Mouse (Mus musculus): ENCODE measurements around the gene Atg4d. TPM values are rescaled to one million over a fixed set of nuclear protein-coding genes. Genes with fewer than 3 reads are reported as not detected.

Atg4d gene
- polyA plus RNA-seq, 1 experiment from 2014 or later, result 48.5 TPM

DNA sequence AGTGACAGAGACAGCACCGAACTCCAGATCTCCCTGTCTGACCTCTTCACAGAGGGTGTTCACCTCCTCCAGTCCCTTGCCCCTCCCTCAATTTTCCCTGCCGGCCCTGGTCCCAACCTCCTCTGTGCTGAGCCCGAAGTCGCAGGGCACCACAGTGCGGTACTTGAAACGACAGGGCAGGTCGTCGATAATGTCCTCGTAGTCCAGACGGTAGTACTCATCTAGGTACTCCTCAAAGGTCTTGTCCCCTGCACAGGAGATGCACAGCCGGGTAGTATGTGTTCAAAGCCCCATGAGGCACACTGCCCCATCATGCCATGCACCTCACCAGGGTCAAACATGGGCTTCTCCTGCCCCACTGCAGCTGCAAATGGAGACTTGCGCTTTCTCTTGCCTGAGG is 10.6 kb downstream of the Atg4d start:
- no peak overlapping the region for H3K27ac ChIP-seq
- H3K36me3 ChIP-seq, result peaks cover 92% of the 10 kb centered on the region
- H3K9me3 ChIP-seq (replicated peaks), result no peaks in the 10 kb centered on the region
- no peak overlapping the region for H3K9ac ChIP-seq
- WGBS, result 82% methylated on average over 12 of the region's 12 CpGs
- H3K4me2 ChIP-seq, result no peak overlapping the region
- no peak for ATAC-seq (replicated peaks; ENCODE audit: insufficient number of reproducible peaks, insufficient read depth, low FRiP score, low read depth)
- no peaks in the 10 kb centered on the region for H3K27me3 ChIP-seq
- H3K4me1 ChIP-seq (replicated peaks), result peaks cover 19% of the 10 kb centered on the region
- H3K4me3 ChIP-seq, result no peak overlapping the region

DNA sequence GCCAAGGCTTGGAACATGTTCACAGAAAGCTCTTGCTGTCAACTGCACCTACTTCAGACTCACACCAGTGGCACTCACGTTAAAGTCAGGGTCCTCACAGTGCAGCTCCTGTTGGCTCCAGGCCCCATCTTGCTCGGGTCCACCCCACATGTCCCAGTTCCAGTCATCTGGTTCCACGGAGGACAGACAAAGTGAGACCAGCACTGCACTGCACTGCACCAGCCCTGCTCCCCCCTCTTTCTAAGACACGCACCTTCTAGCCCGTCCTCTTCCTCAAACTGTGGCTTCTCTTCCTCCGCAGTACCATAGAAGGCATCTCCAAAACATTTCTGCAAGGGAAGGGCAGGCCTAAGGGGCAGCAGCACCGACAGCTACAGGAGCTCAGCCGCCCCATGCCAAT is 11.2 kb downstream of the Atg4d start:
- peaks cover 19% of the 10 kb centered on the region for H3K4me1 ChIP-seq (replicated peaks)
- WGBS, result 85% methylated on average over 8 of the region's 8 CpGs
- no peak for ATAC-seq (replicated peaks; ENCODE audit: insufficient number of reproducible peaks, insufficient read depth, low FRiP score, low read depth)
- no peak overlapping the region for H3K9ac ChIP-seq
- no peak overlapping the region for H3K4me3 ChIP-seq
- H3K4me2 ChIP-seq, result no peak overlapping the region
- peaks cover 92% of the 10 kb centered on the region for H3K36me3 ChIP-seq
- no peaks in the 10 kb centered on the region for H3K9me3 ChIP-seq (replicated peaks)
- no peak overlapping the region for H3K27ac ChIP-seq
- H3K27me3 ChIP-seq, result no peaks in the 10 kb centered on the region

DNA sequence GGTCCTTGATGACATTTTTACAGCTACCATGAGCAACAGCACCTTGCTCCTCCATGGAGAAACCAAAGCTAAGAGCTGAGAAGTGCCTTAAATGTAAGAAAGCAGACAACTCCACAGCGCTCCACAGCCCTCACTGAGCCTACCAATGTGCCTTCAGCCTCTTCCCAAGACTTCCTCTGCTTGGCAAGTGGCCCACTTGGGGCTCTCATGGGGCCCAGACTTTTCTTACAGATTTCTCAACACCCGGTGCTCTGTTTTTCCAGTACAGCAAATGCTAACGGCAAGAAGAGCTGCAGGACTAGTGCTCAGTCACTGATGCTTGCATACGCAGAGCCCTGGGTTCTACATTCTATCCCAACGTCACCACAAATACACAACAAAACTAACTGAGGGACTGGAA is 12.7 kb downstream of the Atg4d start:
- H3K9ac ChIP-seq, result no peak overlapping the region
- WGBS, result 90% methylated on average over 5 of the region's 5 CpGs
- H3K27me3 ChIP-seq, result no peaks in the 10 kb centered on the region
- no peak overlapping the region for H3K4me3 ChIP-seq
- no peak overlapping the region for H3K27ac ChIP-seq
- H3K4me1 ChIP-seq (replicated peaks), result peaks cover 19% of the 10 kb centered on the region
- ATAC-seq (replicated peaks; ENCODE audit: insufficient number of reproducible peaks, insufficient read depth, low FRiP score, low read depth), result no peak
- no peaks in the 10 kb centered on the region for H3K9me3 ChIP-seq (replicated peaks)
- peaks cover 91% of the 10 kb centered on the region for H3K36me3 ChIP-seq
- no peak overlapping the region for H3K4me2 ChIP-seq

DNA sequence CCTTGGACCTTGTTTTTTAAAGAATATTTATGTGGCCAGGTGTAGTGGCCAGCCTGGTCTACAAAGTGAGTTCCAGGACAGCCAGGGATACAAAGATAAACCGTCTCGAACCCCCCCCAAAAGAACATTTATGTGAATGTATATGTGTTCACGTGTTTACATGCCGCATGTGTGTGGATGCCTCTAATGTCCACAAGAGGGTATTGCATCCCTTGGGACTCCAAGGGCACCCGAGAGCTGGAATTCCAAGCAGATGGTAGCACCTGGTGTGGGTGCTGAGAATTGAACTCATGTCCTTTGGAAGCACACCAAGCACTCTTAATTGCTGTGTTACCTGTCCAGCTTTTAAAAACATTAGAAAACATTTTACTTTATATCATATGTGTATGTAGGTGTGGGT is 18.5 kb downstream of the Atg4d start:
- Histone ChIP-seq H3K4me2 (no peak overlapping the region), H3K9me3 (replicated peaks) (no peaks in the 10 kb centered on the region), H3K36me3 (peaks cover 53% of the 10 kb centered on the region), H3K27ac (no peak overlapping the region), H3K9ac (no peak overlapping the region), H3K4me3 (no peak overlapping the region), H3K4me1 (replicated peaks) (peaks cover 13% of the 10 kb centered on the region), H3K27me3 (no peaks in the 10 kb centered on the region)
- WGBS, result 90% methylated on average over 5 of the region's 5 CpGs
- ATAC-seq (replicated peaks; ENCODE audit: insufficient number of reproducible peaks, insufficient read depth, low FRiP score, low read depth), result no peak

DNA sequence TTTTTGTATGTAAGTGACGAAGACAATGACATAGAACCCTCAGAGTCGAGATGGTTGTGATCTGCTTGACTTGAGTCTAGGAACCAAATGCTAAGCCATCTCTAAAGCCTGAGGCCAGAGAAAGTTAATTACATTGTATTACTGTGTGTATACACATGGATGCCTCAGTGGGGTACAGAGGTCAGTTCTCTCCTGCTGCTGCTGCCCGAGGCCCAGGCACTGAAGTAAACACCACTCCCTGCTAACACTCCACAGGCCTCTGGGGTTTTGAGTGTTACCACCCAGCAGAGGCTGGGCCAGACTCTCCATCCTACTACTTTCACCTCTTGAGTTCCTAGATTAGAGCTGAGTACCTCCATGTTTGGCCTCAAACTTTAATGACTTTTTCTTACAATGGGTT is 18.9 kb downstream of the Atg4d start:
- no peak overlapping the region for H3K27ac ChIP-seq
- no peaks in the 10 kb centered on the region for H3K27me3 ChIP-seq
- no peak overlapping the region for H3K4me3 ChIP-seq
- H3K9ac ChIP-seq, result no peak overlapping the region
- H3K9me3 ChIP-seq (replicated peaks), result no peaks in the 10 kb centered on the region
- no peak for ATAC-seq (replicated peaks; ENCODE audit: insufficient number of reproducible peaks, insufficient read depth, low FRiP score, low read depth)
- no peak overlapping the region for H3K4me2 ChIP-seq
- 83% methylated on average over 3 of the region's 3 CpGs for WGBS
- peaks cover 49% of the 10 kb centered on the region for H3K36me3 ChIP-seq
- H3K4me1 ChIP-seq (replicated peaks), result peaks cover 17% of the 10 kb centered on the region

DNA sequence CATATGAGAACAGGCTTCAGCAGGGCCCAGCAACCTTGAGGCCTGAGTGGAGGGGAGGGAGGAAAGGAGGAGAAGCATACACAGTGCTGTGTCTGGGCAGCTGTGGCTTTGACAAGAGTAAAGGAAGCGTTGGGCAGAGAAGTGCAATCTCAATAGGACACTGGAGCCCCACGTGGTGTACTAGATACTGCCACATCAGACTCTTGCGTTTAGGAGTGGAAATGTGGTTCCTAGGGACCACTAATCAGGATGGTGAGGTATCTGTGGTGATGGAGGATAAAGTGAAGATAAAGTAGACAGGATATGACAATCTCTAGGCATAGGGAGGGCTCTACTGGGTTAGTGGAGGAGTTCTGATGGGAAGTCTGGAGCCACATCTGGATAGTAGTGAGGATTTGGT is 21.7 kb downstream of the Atg4d start:
- no peak for ATAC-seq (replicated peaks; ENCODE audit: insufficient number of reproducible peaks, insufficient read depth, low FRiP score, low read depth)
- Histone ChIP-seq H3K9me3 (replicated peaks) (no peaks in the 10 kb centered on the region), H3K4me1 (replicated peaks) (peaks cover 35% of the 10 kb centered on the region), H3K9ac (peak overlapping the region; percentile 77; the same call in 1 of the 2 replicates), H3K27ac (no peak overlapping the region), H3K36me3 (peaks cover 23% of the 10 kb centered on the region), H3K4me2 (peak overlapping the region; percentile 79), H3K27me3 (no peaks in the 10 kb centered on the region), H3K4me3 (peak overlapping the region; percentile 78)
- WGBS, result 36% methylated on average over 3 of the region's 3 CpGs

DNA sequence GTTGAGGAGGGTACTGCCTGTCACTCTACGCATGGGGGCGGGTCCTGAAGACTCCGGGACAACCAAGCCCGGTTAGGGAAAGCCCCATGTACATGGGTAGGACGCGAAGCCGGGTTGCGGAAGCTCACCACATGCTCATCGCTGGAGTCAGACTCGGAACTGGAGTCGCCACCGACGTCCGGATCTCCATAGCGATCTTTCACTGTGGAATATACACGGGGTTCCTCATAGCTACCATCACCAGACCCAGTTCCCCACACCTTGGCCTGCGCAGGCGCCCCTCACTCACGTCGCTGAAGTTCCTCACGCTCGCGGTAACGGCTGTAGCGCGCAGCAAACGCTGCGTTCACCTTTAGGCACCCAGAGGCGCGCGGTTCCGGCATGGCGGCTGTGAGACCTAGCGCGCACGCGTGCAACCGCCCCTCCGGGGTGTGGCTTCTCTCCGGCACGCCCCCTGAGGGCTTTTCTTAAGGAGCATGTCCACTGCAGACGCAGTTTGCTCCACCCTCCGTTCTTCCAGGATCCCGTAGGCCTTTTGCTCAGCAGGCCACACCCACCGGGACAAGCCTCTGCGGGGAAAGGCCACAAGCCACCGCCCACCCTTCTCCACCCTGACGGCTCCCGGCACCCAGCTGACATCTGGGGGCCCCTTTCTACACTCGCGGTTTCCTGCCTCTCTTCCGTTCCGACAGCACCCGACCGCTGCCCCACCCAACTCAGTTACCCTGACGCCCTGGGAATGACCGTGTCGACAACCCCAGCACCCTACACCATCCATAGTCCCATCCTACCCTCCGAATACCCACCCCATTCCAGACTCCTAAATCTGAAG is 22.7 kb downstream of the Atg4d start, which contains the start of gene Kri1:
Kri1 (minus strand) TSS at position 399 of the 832 bp plus-strand sequence.
- Histone ChIP-seq H3K4me1 (replicated peaks) (peaks cover 35% of the 10 kb centered on the region), H3K27me3 (no peaks in the 10 kb centered on the region), H3K27ac (peak within 1 kb of the TSS; percentile 94), H3K4me2 (peak within 1 kb of the TSS; percentile 79), H3K36me3 (peaks cover 14% of the 10 kb centered on the region; the same call in 1 of the 2 replicates), H3K4me3 (peak within 1 kb of the TSS; percentile 78), H3K9ac (peak within 1 kb of the TSS; percentile 77), H3K9me3 (replicated peaks) (no peaks in the 10 kb centered on the region)
- under 1% methylated on average over 59 of the region's 59 CpGs for WGBS
- peak; percentile 71 for ATAC-seq (replicated peaks; ENCODE audit: insufficient number of reproducible peaks, insufficient read depth, low FRiP score, low read depth)

DNA sequence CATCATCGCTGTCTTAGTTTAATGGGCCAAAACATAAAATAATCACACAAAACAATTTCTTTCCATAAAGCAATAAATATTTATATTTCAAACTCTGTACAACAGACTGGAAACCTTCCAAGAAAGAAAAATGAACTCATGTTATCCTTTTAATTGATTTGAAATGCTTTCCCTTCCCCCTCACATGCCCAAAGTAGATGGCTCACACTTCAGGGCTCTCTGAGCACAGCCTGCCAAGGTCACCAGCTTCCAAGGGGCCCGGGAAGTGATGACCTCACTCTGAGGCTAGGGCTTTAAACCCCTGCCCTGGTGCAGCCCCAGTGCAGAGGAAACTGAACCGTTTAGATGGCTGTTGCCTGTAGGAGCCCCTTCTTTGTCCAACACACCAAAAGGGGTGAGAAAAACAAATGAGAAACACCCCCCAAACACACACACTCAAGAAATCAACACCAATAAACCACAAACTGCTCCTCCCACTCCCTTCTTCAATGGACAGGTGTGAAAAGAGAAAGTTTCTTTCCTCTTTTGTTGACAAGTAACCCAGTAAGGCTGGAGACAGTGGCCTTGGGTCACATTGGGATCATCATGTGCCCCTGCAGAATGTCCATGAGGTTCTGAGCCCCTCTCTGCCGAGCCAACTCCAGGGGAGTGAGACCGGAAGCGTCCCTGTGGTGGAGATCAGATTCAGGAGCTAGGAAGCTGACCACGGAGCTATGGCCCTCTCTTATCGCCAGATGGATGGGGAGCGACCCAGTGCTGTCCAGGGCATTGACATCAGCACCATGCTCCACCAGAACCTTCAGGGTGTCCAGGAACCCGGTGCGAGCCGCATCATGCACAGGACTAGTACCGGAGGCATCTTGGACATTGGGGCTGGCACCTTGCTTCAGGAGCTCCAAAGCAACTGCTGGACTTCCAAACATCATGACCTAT is 23.6 kb downstream of the Atg4d start:
- Histone ChIP-seq H3K36me3 (peaks cover 10% of the 10 kb centered on the region; the same call in 1 of the 2 replicates), H3K4me2 (peak overlapping the region; percentile 74), H3K9ac (peak overlapping the region; percentile 49), H3K4me1 (replicated peaks) (peaks cover 35% of the 10 kb centered on the region), H3K9me3 (replicated peaks) (no peaks in the 10 kb centered on the region), H3K27ac (peak overlapping the region; percentile 94), H3K4me3 (peak overlapping the region; percentile 78), H3K27me3 (no peaks in the 10 kb centered on the region)
- 66% methylated on average over 13 of the region's 13 CpGs for WGBS
- ATAC-seq (replicated peaks; ENCODE audit: insufficient number of reproducible peaks, insufficient read depth, low FRiP score, low read depth), result no peak

DNA sequence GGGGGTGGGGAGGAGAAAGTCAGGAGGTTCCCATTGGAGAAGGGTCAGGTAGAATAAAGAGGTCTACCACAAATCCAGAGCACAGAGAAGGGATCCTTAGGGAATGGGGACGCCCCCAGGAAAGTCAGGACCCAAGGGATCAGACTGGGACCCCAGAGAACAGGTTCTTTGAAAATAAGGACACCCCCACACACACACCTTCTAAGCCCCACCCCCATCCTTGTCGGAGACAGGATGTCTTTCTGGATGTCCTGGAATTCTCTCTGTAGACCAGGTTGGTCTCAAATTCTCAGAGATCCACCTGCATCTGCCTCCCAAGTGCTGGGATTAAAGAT is 24.2 kb downstream of the Atg4d start:
- no peak for ATAC-seq (replicated peaks; ENCODE audit: insufficient number of reproducible peaks, insufficient read depth, low FRiP score, low read depth)
- Histone ChIP-seq H3K9me3 (replicated peaks) (no peaks in the 10 kb centered on the region), H3K9ac (no peak overlapping the region), H3K27me3 (no peaks in the 10 kb centered on the region), H3K4me3 (peak overlapping the region; percentile 78), H3K4me2 (peak overlapping the region; percentile 74), H3K4me1 (replicated peaks) (peaks cover 35% of the 10 kb centered on the region), H3K36me3 (peaks cover 4% of the 10 kb centered on the region; the same call in 1 of the 2 replicates), H3K27ac (peak overlapping the region; percentile 94; the same call in 1 of the 2 replicates)
- WGBS, result 72% methylated on average over 2 of the region's 2 CpGs

DNA sequence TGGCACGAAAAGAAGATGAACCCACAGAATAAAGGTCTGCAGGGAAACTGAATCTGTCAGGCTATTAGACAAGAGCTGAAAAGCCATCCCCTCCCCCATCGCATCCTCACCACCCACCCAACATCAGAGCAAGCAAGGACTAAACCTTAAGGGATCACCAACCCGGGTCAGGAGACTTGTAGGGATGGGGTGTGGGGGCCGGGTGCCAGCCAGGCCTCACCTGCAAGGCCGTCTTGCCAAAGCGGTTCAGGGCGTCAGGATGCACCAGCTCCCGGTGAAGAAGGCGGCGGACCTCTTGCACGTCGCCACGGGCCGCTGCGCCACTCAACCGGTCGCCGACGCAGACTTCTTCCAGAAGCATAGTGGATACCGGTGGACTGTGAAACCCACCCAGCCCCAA is 25.5 kb downstream of the Atg4d start:
- H3K4me3 ChIP-seq, result peak overlapping the region; percentile 78
- no peaks in the 10 kb centered on the region for H3K9me3 ChIP-seq (replicated peaks)
- peak overlapping the region; percentile 92 for H3K27ac ChIP-seq
- H3K27me3 ChIP-seq, result no peaks in the 10 kb centered on the region
- ATAC-seq (replicated peaks; ENCODE audit: insufficient number of reproducible peaks, insufficient read depth, low FRiP score, low read depth), result no peak
- H3K9ac ChIP-seq, result peak overlapping the region; percentile 93
- no peaks in the 10 kb centered on the region for H3K36me3 ChIP-seq
- H3K4me1 ChIP-seq (replicated peaks), result peaks cover 35% of the 10 kb centered on the region
- under 1% methylated on average over 20 of the region's 20 CpGs for WGBS
- peak overlapping the region; percentile 74 for H3K4me2 ChIP-seq

DNA sequence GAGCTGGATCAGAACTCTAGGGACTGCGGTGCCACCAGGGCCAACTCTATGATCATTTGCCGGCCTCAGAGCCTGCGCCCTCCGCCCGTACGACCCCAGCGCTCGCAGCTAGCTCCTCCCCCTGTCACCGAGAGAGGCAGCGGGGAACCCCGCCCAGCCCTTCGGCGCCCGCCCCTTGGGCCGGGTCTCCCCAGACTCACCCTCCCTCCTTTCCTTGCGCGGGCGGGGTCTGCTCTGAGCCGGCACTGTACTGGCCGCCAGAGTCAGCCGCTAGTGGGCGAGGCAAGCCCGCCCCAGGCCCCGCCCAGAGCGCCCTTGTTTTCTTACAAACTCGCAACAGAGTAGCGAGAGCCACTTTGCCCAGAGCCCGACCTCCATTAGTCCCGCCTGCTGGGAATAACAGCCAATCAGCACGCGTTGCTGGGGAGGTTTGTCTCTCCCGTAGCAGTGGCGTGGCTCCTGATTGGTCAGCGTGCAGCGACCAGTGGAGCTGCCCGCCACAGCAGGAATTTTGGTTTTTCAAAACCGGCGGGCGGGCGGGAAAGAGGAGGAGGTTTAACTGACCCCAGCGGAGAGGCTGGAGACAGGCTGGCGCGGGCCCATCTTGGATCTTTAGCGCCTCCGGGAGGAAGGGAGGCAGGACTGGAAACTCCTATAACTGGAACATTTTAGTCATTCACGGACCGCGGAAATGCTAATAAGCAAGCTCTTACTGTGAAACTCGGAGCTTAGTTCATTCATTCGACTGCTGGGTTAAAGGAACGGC is 26.1 kb downstream of the Atg4d start, which contains the start of gene Cdkn2d:
Cdkn2d (minus strand) TSS at position 386 of the 766 bp plus-strand sequence.
- peak; percentile 94 for ATAC-seq (replicated peaks; ENCODE audit: insufficient number of reproducible peaks, insufficient read depth, low FRiP score, low read depth)
- no peaks in the 10 kb centered on the region for H3K9me3 ChIP-seq (replicated peaks)
- peak within 1 kb of the TSS; percentile 74 for H3K4me2 ChIP-seq
- WGBS, result under 1% methylated on average over 51 of the region's 51 CpGs
- H3K36me3 ChIP-seq, result no peaks in the 10 kb centered on the region
- H3K4me3 ChIP-seq, result peak within 1 kb of the TSS; percentile 78
- peak within 1 kb of the TSS; percentile 92 for H3K27ac ChIP-seq
- H3K4me1 ChIP-seq (replicated peaks), result peaks cover 35% of the 10 kb centered on the region
- no peaks in the 10 kb centered on the region for H3K27me3 ChIP-seq
- peak within 1 kb of the TSS; percentile 93 for H3K9ac ChIP-seq
